Mouse (Mus musculus) lung, adult 10 weeks (tissue): Measurements from ENCODE around the gene Hydin. TPM values are rescaled to one million over a fixed set of nuclear protein-coding genes. Genes with fewer than 3 reads are reported as not detected.

ENCODE experiments used
- polyA plus RNA-seq: library from polyadenylated mRNA; stranded (reverse); fragments of 350-450 nt; fragmentation: Illumina TruSeq; extraction: RNeasy Lipid Tissue Mini Kit (QIAGEN cat#74804); gene quantifications from one replicate; pipeline ENCODE4 v1.2.3, GENCODE M21; 2014; ENCODE audit warnings: low read depth, low replicate concordance; ENCODE audit not compliant: insufficient read depth

Hydin gene
- polyA plus RNA-seq = 0.52 TPM

GRCm38 (mm10) chr8:110266741-110267140, at the start of gene Hydin:
TSS of gene Hydin (plus strand) at chr8:110266977.

GRCm38 (mm10) chr8:110618391-110619207, 351.8 kb downstream of the Hydin start, which contains the start of gene Vac14:
TSS of gene Vac14 (plus strand) at chr8:110618585.

Other genes starting within 250 kb of the Hydin start
- gene Chst4, start 227.2 kb upstream of the Hydin start, polyA plus RNA-seq = 4.0 TPM
- gene Zfp612, start 187.2 kb upstream of the Hydin start, polyA plus RNA-seq = 1.2 TPM
- not detected for gene Gm21964, start 165.8 kb upstream of the Hydin start, polyA plus RNA-seq
- not detected for gene Gm17720, start 164.2 kb upstream of the Hydin start, polyA plus RNA-seq
- gene Calb2, start 98.8 kb upstream of the Hydin start, polyA plus RNA-seq = not detected
- 2.6 TPM for gene Cmtr2, start 51.3 kb upstream of the Hydin start, polyA plus RNA-seq